Mouse (Mus musculus) megakaryocyte, adult 5-6 weeks (primary cell): Measurements from ENCODE around the gene Olfr541. TPM values are rescaled to one million over a fixed set of nuclear protein-coding genes. Genes with fewer than 3 reads are reported as not detected.
"Not testable (repeated sequence)": the region's sequence is repeated elsewhere in the genome, so short reads cannot be mapped to it uniquely, and the experiment has no call there.

ENCODE experiments used
- ATAC-seq: 2 replicates; pipeline ENCODE4 v1.8.0; 2016; ENCODE audit warnings: mild to moderate bottlenecking, inconsistent platforms; ENCODE audit not compliant: poor library complexity, severe bottlenecking
- total RNA-seq, 2 experiments: library from RNA; stranded (forward) in 1 of 2; stranded (reverse) in 1 of 2; fragments of 153-499, 151-499 nt in 1 of 2; fragments of 221-1000, 200-1000 nt in 1 of 2; gene quantifications; 2 replicates each; pipeline versions ENCODE4 v1.2.3 to v1.2.4; 2015 to 2017

Gene Olfr541
- total RNA-seq (2015), result not detected in 2 replicates
- not detected in 2 replicates for total RNA-seq (2017)

DNA sequence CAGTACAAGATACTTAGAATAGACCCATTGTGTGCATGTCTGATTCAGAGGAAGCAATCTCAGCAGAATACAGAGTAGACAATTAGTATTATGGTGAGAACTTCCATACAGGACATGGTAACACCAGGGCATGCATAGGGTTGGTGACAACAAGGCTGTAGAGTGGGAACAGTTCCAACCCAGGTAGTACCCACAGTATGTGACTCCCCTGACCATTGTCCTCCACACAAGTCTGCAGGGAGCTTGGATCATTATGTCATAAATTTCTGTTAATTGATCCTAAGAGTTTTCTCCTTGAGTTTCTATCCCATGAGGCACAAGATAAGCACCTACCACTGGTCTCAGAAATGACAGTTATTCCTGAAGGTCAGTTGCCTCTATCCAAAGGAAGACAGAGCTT is at the start of gene Olfr541:
Gene Olfr541, plus strand, starts transcription at position 301 of the 400 bp plus-strand sequence.
- no peak for ATAC-seq

DNA sequence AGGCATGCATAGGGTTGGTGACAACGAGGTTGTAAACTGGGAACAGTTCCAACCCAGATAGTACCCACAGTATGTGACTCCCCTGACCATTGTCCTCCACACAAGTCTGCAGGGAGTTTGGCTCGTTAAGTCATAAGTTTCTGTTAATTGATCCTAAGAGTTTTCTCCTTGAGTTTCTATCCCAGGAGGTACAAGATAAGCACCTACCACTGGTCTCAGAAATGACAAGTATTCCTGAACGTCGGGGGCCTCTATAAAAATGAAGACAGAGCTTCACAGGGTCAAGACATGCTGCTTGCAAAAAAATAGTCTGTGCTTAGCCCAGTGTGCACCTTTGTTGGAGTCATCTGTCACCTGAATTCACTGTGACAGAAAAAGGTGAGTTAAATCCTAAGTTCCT is 37.4 kb upstream of the Olfr541 start, which contains the start of gene Olfr539:
Gene Olfr539, plus strand, starts transcription at position 301 of the 400 bp plus-strand sequence.
- ATAC-seq, result no peak

DNA sequence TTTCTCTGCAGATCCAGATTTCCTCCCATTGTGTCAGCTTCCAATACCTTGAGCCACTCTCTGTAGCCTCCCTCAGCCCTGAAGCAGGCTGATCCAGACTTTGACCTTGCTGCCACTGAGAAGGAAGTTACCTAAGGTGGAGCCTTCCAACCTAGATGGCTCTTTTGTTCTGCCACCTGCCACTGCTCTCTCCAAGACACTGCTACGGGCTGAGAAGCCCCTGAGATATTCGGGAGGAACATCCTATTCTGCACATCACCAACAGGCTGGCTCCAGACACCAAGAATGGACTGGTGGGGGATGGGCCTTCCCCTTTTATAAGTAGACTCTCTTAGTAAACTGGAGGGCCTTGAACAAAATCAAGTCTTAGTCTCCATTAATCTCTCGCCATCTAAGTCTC is 26.4 kb upstream of the Olfr541 start:
- ATAC-seq, result not testable (repeated sequence)

DNA sequence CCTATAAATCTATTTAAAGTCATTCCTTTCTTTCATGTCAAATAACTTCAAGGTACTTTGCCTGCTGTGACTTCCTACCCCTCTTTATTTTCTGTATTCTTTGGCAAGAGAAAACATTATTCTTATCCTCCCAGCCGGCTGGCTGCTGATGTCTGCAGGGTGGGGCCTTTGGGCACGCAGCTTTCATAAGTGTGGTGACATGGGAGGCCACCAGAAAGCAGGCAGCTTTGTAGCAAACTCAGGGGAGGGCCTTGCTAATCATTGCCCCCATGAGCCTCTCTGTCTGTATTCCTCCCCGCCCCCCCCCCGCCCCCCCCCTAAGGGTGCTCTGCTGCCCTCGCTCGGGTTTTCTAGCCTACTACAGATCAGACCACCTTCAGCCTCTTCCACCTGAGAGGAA is 21.2 kb upstream of the Olfr541 start:
- ATAC-seq, result no peak

DNA sequence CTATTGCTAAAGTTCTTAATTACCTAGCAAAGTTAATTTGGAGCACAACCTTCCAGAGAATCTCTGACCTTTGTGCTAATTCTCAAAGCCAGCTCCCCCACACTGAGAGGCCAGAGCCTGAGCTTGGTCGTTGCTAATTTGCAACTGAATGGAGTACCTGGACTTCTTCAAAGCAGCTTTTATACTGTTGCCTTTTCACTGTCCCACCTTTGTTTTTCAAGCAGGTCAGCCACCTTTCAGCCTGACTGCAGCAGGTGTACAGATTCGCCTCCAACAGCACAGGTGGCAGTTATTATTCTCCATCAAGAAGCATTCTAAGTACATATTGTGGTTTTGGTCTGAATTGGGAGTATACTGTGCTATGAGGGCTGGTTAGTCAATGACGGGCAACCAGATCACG is 17.5 kb upstream of the Olfr541 start:
- ATAC-seq, result not testable (repeated sequence)

DNA sequence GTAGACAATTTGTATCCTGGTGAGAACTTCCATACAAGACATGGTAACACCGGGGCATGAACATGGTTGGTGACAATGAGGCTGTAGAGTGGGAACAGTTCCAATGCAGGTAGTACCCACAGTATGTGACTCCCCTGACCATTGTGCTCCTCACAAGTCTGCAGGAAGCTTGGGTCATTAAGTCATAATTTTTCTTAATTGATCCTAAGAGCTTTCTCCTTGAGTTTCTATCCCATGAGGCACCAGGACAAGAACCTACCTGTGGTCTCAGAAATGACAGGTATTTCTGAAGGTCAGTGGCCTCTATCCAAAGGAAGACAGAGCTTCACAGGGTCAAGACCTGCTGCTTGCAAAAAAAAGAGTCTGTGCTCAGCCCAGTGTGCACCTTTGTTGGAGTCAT is 15.4 kb upstream of the Olfr541 start, which contains the start of gene Olfr45:
Gene Olfr45, plus strand, starts transcription at position 301 of the 400 bp plus-strand sequence.
- no peak for ATAC-seq

DNA sequence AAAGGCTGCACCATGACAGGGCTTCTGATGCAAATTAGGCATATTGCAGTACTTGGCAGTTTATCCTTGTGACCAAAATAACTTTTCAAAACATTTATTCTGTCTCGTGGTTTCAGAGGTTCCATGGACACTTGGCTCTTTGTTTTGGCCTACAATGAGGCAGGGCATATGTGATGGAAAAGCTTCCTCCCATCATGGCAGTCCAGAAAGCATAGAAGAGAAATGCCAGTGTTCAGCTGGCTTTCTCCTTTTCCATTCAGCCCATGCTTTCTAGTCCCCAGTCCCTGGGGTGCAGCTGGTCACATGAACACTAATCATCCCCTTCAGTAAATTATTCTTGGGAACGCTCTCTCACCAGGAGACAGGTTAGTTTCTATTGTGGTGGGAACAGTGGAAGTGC is 9.3 kb downstream of the Olfr541 start:
- no peak for ATAC-seq

DNA sequence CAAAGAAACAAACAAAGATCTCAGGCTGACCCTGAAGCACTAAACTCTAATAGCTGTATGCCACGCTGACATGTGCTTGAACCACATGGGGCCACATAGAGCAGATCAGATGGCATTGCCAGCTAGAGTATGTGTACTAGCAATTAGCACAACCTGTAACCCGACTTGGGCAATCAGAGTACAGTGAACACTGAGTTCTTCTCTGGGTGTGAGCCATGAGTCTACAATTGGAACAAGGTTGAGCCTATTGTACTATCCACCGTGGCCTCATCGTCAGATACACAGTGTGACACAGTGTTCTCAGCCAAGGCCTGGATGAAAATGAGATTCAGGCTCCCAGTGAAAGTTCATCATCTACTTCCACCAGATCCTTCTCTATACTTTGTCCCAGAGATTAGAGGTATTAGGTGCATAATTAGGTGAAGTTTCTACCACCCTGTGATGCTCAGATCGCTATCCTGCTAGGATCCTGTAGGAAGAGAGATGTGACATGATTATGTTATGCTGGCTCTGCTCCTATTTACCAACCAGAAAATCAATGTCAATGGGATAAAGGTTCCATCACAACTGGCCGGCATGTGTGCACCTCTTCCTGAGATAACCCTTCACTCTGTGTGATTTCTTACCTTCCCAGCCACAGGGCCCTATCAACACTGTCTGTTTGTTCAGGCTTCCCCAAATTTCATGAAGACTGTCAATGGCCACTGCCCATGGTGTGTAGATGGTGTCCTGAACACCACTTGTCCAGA is 10.6 kb downstream of the Olfr541 start:
- ATAC-seq, result no peak

DNA sequence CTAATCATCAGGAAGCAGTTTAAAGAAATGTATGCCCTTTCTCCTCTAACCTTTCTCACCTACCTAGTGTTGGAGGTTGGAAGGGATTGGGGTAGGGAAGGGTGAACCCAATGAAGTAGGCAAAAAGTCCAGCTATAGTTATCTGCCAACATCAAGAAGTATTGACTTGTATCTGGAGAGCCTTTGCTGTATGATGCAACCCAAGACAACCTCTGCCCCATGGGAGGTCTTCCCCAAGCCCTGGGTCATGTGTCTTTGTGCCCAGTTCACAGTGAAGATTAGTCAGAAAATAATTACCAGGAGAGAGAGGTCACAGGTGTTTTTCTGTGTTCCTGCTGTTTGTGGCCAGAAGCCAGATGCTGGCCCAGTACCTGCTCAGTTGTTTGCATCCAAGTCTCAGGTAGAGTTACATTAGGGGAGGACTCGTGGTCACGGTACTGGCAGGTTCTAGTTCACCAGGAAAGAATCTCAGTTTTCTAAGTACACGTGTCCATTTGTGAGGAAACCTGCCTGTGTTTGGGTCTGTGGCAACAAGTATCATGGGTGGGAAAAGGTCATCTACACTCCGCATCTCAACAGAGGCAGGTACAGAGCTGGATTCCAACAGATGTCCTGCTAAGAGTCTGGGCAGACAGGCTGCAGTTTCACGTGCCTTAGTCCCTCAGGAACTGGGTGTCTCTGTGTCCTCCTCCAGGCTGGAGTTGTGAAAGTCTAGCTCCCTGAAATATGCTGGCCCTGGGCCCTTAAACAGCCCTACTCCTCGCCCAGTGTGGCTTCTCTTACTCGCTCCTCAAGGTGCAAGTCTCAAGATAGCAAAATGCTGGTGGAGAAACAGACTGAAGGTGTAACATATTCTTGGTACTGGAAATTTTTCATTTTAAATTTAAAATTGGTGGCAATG is 20.3 kb downstream of the Olfr541 start:
- ATAC-seq, result no peak

DNA sequence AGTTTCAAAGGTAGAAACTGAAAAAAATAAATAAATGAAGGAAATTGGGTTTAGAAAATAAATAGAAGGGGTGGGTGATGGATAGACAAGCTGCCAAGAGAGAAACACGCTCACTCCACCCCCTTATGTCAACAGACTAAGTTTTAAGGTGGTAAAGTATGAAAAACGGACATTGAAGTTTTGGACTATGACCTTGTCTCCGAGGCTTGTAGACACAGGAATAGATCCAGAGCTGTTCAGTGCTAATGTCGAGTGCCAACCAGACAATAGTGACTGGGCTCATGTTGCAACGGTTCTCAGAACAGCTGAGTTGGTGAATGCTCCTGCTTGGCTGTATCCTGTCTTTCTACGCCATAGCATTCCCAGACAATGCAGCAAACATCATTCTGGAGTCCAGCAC is 24.0 kb downstream of the Olfr541 start:
- no peak for ATAC-seq

DNA sequence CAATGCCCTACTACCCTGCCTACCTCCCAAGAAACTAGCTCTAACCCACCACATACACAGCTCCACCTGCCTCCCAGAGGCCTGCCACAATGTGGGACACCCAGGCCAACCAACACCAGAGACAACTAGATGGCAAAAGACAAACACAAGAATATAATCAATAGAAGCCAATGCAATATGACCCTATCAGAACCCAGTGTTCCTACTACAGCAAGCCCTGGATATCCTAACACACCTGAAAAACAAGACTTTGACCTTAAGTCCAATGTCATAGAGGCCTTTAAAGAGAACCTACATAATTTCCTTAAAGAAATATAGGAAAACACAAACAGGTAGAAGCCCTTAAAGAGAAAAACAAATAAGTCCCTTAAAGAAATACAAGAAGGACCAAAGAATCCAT is 28.5 kb downstream of the Olfr541 start:
- ATAC-seq, result no peak

DNA sequence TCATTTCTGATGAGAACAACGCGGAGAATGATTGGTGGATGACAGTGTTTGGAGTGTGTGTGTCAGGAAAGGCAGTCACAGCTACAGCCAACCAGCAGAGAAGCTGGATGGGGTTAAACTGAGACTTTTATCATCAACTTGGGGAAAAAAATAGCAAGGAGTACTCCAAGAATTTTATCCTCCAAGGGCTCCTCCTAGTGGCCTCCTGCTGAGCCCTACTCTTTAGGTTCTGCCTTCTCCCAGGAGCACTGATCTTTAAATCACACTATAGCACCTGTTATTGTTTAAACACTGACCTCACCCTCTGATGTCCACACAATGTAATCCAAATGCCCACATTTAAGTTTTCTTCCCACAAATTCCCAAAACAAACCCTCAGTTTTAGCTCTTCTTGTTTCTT is 36.1 kb downstream of the Olfr541 start:
- ATAC-seq, result no peak

DNA sequence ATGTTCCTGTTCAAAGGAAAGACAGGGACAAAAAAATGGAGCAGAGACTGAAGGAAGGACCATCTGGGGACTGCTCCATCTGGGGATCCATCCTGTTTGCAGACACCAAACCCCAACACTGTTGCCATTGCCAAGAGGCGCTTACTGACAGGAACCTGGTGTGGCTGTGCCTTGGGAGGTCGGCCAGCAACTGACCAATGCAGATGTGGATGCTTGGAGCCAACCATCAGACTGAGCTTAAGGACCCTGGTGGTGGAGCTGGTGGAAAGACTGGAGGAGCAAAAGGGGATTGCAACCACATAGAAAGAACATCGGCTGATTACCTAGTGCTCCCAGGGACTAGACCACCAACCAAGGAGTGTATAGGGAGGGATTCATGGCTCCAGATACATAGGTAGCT is 50.3 kb downstream of the Olfr541 start:
- no peak for ATAC-seq

DNA sequence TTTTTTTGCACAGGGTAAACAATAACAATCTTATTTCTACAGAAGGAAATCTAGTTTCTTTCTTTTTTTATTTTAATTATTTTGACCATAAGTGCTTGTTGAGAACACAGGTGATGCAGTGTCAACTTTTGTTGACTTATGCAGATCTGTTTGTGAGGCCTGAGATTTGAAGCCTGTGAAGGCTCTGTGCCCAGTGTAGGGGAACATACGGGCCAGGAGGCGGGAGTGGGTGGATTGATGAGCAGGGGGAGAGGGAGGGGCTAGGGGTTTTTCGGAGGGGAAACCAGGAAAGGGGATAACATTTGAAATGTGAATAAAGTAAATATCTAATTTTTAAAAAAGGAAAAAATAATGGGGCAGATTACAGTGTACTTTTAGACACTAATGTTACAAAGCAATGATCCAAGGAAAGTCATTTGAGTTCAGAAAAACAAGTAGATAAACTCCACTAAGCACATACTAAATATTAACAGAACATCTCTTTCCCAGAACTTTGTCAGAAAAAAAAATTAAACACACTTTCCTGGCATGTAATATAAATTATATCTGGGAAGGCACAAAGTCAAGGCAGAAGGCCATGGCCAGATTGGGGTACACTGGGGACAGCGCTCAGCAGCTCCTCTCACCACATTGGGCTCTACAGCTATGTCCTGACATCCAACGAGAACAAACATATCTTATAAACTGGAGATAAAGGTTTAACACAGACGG is 51.2 kb downstream of the Olfr541 start:
- no peak for ATAC-seq

DNA sequence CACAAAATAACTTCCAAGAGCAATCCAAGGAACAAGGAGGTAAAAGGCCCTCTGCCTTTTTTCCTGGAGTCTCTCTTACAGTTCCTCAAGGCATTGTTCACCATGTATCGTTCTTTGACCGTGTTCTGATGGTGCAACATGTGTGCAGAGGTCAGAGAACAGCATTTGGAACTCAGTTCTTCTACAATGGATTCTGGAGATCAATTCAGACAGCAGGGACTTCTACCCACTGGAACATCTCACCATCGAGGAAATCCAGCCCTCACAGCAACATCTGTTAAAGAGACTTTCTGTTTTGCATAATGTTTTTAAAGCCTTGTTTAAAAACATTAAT is 51.7 kb downstream of the Olfr541 start:
- ATAC-seq, result no peak

DNA sequence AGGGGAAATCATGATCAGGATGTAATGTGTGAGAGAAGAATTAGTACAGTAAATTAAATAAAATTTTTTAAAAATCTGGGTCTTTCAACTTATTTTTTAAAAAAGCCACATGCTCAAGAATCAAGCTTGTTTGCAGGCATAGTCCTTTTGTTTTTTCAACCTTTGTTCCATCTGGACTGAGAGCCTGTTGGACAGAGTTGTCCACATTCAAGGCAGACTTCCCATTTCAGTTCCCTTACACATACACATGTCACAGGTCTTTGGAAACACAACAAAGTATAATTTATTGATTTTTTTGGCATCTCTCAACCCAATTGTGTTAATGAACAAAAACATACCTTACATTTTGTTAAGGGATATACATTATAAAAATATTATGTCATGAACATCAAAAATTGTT is 57.5 kb downstream of the Olfr541 start:
- ATAC-seq, result no peak

Other genes starting within 250 kb of the Olfr541 start
- not detected in 2 replicates for gene Olfr533, start 233.9 kb upstream of the Olfr541 start, total RNA-seq (2015)
- gene Olfr533, start 233.9 kb upstream of the Olfr541 start, total RNA-seq (2017), result not detected in 2 replicates
- gene Olfr535, start 213.1 kb upstream of the Olfr541 start, total RNA-seq (2015), result not detected in 2 replicates
- gene Olfr535, start 213.1 kb upstream of the Olfr541 start, total RNA-seq (2017), result not detected in 2 replicates
- not detected in 2 replicates for gene Olfr536, start 189.9 kb upstream of the Olfr541 start, total RNA-seq (2015)
- not detected in 2 replicates for gene Olfr536, start 189.9 kb upstream of the Olfr541 start, total RNA-seq (2017)
- not detected in 2 replicates for gene Olfr538, start 129.4 kb upstream of the Olfr541 start, total RNA-seq (2015)
- not detected in 2 replicates for gene Olfr538, start 129.4 kb upstream of the Olfr541 start, total RNA-seq (2017)
- not detected in 2 replicates for gene Olfr46, start 96.0 kb upstream of the Olfr541 start, total RNA-seq (2015)
- gene Olfr46, start 96.0 kb upstream of the Olfr541 start, total RNA-seq (2017), result 0.04 TPM in 1 of 2 replicates, not detected in the other
- not detected in 2 replicates for gene Olfr61, start 68.3 kb upstream of the Olfr541 start, total RNA-seq (2015)
- gene Olfr61, start 68.3 kb upstream of the Olfr541 start, total RNA-seq (2017), result not detected in 2 replicates
- gene Olfr53, start 50.8 kb upstream of the Olfr541 start, total RNA-seq (2015), result not detected in 2 replicates
- not detected in 2 replicates for gene Olfr53, start 50.8 kb upstream of the Olfr541 start, total RNA-seq (2017)
- not detected in 2 replicates for gene Olfr539, start 37.3 kb upstream of the Olfr541 start, total RNA-seq (2015)
- gene Olfr539, start 37.3 kb upstream of the Olfr541 start, total RNA-seq (2017), result not detected in 2 replicates
- gene Olfr45, start 15.3 kb upstream of the Olfr541 start, total RNA-seq (2015), result not detected in 2 replicates
- not detected in 2 replicates for gene Olfr45, start 15.3 kb upstream of the Olfr541 start, total RNA-seq (2017)
- gene Cyp2e1, start 66.5 kb downstream of the Olfr541 start, total RNA-seq (2015), result not detected in 2 replicates
- not detected in 2 replicates for gene Cyp2e1, start 66.5 kb downstream of the Olfr541 start, total RNA-seq (2017)
- gene Syce1, start 90.6 kb downstream of the Olfr541 start, total RNA-seq (2015), result 0.21 and 0.69 TPM in 2 replicates
- 0.15 and 0.73 TPM in 2 replicates for gene Syce1, start 90.6 kb downstream of the Olfr541 start, total RNA-seq (2017)
- 0.16 TPM in 1 of 2 replicates, not detected in the other for gene Zfp941, start 124.9 kb downstream of the Olfr541 start, total RNA-seq (2015)
- gene Zfp941, start 124.9 kb downstream of the Olfr541 start, total RNA-seq (2017), result 0.22 and 0.33 TPM in 2 replicates
- not detected in 2 replicates for gene Urah, start 137.8 kb downstream of the Olfr541 start, total RNA-seq (2015)
- gene Urah, start 137.8 kb downstream of the Olfr541 start, total RNA-seq (2017), result not detected in 2 replicates
- not detected in 2 replicates for gene Scgb1c1, start 148.3 kb downstream of the Olfr541 start, total RNA-seq (2015)
- gene Scgb1c1, start 148.3 kb downstream of the Olfr541 start, total RNA-seq (2017), result not detected in 2 replicates
- not detected in 2 replicates for gene Odf3, start 150.5 kb downstream of the Olfr541 start, total RNA-seq (2015)
- not detected in 2 replicates for gene Odf3, start 150.5 kb downstream of the Olfr541 start, total RNA-seq (2017)
- gene Gm45785, start 159.1 kb downstream of the Olfr541 start, total RNA-seq (2015), result not detected in 2 replicates
- gene Gm45785, start 159.1 kb downstream of the Olfr541 start, total RNA-seq (2017), result not detected in 2 replicates
- 41.7 and 44.7 TPM in 2 replicates for gene Ric8a, start 159.7 kb downstream of the Olfr541 start, total RNA-seq (2015)
- gene Ric8a, start 159.7 kb downstream of the Olfr541 start, total RNA-seq (2017), result 29.7 and 30.4 TPM in 2 replicates
- 12.9 and 13.2 TPM in 2 replicates for gene Bet1l, start 160.3 kb downstream of the Olfr541 start, total RNA-seq (2015)
- 15.5 and 37.7 TPM in 2 replicates for gene Bet1l, start 160.3 kb downstream of the Olfr541 start, total RNA-seq (2017)
- gene Psmd13, start 184.7 kb downstream of the Olfr541 start, total RNA-seq (2015), result 87.5 and 89.5 TPM in 2 replicates
- 165 and 167 TPM in 2 replicates for gene Psmd13, start 184.7 kb downstream of the Olfr541 start, total RNA-seq (2017)
- gene Sirt3, start 185.0 kb downstream of the Olfr541 start, total RNA-seq (2015), result 7.9 and 9.1 TPM in 2 replicates
- 6.7 and 9.5 TPM in 2 replicates for gene Sirt3, start 185.0 kb downstream of the Olfr541 start, total RNA-seq (2017)
- not detected in 2 replicates for gene Cox8b, start 203.2 kb downstream of the Olfr541 start, total RNA-seq (2015)
- gene Cox8b, start 203.2 kb downstream of the Olfr541 start, total RNA-seq (2017), result not detected in 2 replicates
- gene Nlrp6, start 223.6 kb downstream of the Olfr541 start, total RNA-seq (2015), result not detected in 2 replicates
- gene Nlrp6, start 223.6 kb downstream of the Olfr541 start, total RNA-seq (2017), result not detected in 2 replicates
- 8.7 and 9.3 TPM in 2 replicates for gene Pgghg, start 244.1 kb downstream of the Olfr541 start, total RNA-seq (2015)
- gene Pgghg, start 244.1 kb downstream of the Olfr541 start, total RNA-seq (2017), result 7.8 and 10.2 TPM in 2 replicates